Mouse (Mus musculus) forebrain, embryonic 16.5 days (tissue): ENCODE data around the gene A630001G21Rik. TPM values are rescaled to one million over a fixed set of nuclear protein-coding genes. Genes with fewer than 3 reads are reported as not detected.

Experiments
- ATAC-seq: fragments of 200-750 bp; cut with Nextera tagmentation; 2 replicates; pipeline ENCODE4 v1.8.0; 2017; ENCODE audit warnings: mild to moderate bottlenecking, moderate library complexity
- H3K27ac ChIP-seq: fragments of 300-500 bp; sonication (generic); 2 replicates; pipeline ENCODE4 v1.5.1; 2014; ENCODE audit warnings: low read length, control low read depth
- H3K27me3 ChIP-seq: fragments of 300-500 bp; sonication (generic); replicated peaks from 2 replicates; pipeline ENCODE4 v1.6.1; 2014; ENCODE audit warnings: low read length; ENCODE audit not compliant: control insufficient read depth, insufficient read depth
- H3K36me3 ChIP-seq: fragments of 300-500 bp; sonication (generic); 2 replicates; pipeline ENCODE4 v1.6.1; 2014; ENCODE audit not compliant: control insufficient read depth, insufficient read depth
- H3K4me1 ChIP-seq: fragments of 300-500 bp; sonication (generic); replicated peaks from 2 replicates; pipeline ENCODE4 v1.6.1; 2014; ENCODE audit warnings: low read length; ENCODE audit not compliant: control insufficient read depth, insufficient read depth
- H3K4me2 ChIP-seq: fragments of 300-500 bp; sonication (generic); 2 replicates; pipeline ENCODE4 v1.6.1; 2014; ENCODE audit warnings: mild to moderate bottlenecking, low read length, control low read depth
- H3K4me3 ChIP-seq: fragments of 300-500 bp; sonication (generic); replicated peaks from 2 replicates; pipeline ENCODE4 v1.5.1; 2014; ENCODE audit warnings: mild to moderate bottlenecking, low read length, control low read depth
- H3K9ac ChIP-seq: fragments of 300-500 bp; sonication (generic); replicated peaks from 2 replicates; pipeline ENCODE4 v1.6.1; 2014; ENCODE audit warnings: low read depth, low read length, control low read depth
- H3K9me3 ChIP-seq: fragments of 300-500 bp; sonication (generic); 2 replicates; pipeline ENCODE4 v1.6.1; 2016; ENCODE audit warnings: low read length; ENCODE audit not compliant: control insufficient read depth
- WGBS: fragments of 180-500 bp; shearing (Covaris S2); extraction: QIAGEN DNeasy Blood & Tissue Kit; methylation state at CpG from one replicate; pipeline ENCODE4 v1.1.7; 2014; 5-methylcytosine and 5-hydroxymethylcytosine counted together
- polyA plus RNA-seq: library from polyadenylated mRNA; unstranded; fragments of >200 nt; fragmentation: Nextera tagmentation; extraction: Ambion mirVana; gene quantifications from 2 replicates; pipeline ENCODE4 v1.2.1, GENCODE M21; 2015

The A630001G21Rik gene
- polyA plus RNA-seq, 1 experiment from 2014 or later: 0.32 TPM

GRCm38 (mm10) chr1:85758231-85758968 lies 20.0 kb downstream of the A630001G21Rik start:
- no peak for ATAC-seq
- no peaks in the 10 kb centered on the region for H3K9me3 ChIP-seq
- H3K9ac ChIP-seq: no peak overlapping the region
- H3K4me1 ChIP-seq: 0 out of 2 replicates have a peak, but pooled peaks cover 3% of the 10 kb centered on the region
- H3K4me2 ChIP-seq: no peak overlapping the region
- WGBS: 20% methylated on average over 14 of the region's 14 CpGs
- H3K4me3 ChIP-seq: no peak overlapping the region
- no peaks in the 10 kb centered on the region for H3K36me3 ChIP-seq
- no peaks in the 10 kb centered on the region for H3K27me3 ChIP-seq
- no peak overlapping the region for H3K27ac ChIP-seq

GRCm38 (mm10) chr1:85757531-85758230 lies 20.8 kb downstream of the A630001G21Rik start:
- ATAC-seq: no peak
- H3K9ac ChIP-seq: no peak overlapping the region
- no peak overlapping the region for H3K4me2 ChIP-seq
- WGBS: 79% methylated on average over 6 of the region's 6 CpGs
- H3K27ac ChIP-seq: no peak overlapping the region
- H3K4me3 ChIP-seq: no peak overlapping the region
- no peaks in the 10 kb centered on the region for H3K27me3 ChIP-seq
- 0 out of 2 replicates have a peak, but pooled peaks cover 3% of the 10 kb centered on the region for H3K4me1 ChIP-seq
- no peaks in the 10 kb centered on the region for H3K9me3 ChIP-seq
- H3K36me3 ChIP-seq: no peaks in the 10 kb centered on the region

GRCm38 (mm10) chr1:85751932-85752680 lies 26.3 kb downstream of the A630001G21Rik start:
- H3K4me1 ChIP-seq: no peaks in the 10 kb centered on the region
- H3K9ac ChIP-seq: no peak overlapping the region
- H3K4me2 ChIP-seq: no peak overlapping the region
- no peaks in the 10 kb centered on the region for H3K9me3 ChIP-seq
- no peak for ATAC-seq
- no peak overlapping the region for H3K4me3 ChIP-seq
- H3K36me3 ChIP-seq: no peaks in the 10 kb centered on the region
- WGBS: 80% methylated on average over 11 of the region's 11 CpGs
- no peak overlapping the region for H3K27ac ChIP-seq
- H3K27me3 ChIP-seq: no peaks in the 10 kb centered on the region

DNA sequence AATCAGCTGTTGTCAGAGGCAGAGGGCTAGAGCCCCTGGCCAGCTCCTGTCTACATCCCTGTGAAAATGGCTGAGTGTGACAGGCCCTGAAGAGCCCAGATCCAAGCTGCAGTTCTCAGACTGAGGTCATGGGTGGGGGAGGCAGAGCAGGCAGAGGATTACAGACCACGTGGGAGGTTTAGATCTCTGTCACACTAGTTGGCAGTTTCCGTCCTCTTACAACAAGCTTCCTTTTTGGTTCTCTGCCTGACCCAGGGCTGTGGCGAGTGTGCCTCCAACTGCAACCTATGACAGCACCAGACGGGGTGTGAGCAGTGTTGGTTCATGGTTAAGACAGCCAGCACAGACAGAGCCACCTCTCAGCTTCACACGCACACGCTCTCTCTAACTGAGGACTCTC lies 26.9 kb downstream of the A630001G21Rik start:
- ATAC-seq: no peak
- Histone ChIP-seq H3K4me3 (no peak overlapping the region), H3K9ac (no peak overlapping the region), H3K4me2 (no peak overlapping the region), H3K27me3 (no peaks in the 10 kb centered on the region), H3K4me1 (no peaks in the 10 kb centered on the region), H3K36me3 (no peaks in the 10 kb centered on the region), H3K27ac (no peak overlapping the region), H3K9me3 (no peaks in the 10 kb centered on the region)
- WGBS: 53% methylated on average over 6 of the region's 6 CpGs

- H3K9me3 ChIP-seq: no peaks in the 10 kb centered on the region
- WGBS: 92% methylated on average over 4 of the region's 4 CpGs
- H3K36me3 ChIP-seq: no peaks in the 10 kb centered on the region
- H3K4me2 ChIP-seq: no peak overlapping the region
- no peak overlapping the region for H3K27ac ChIP-seq
- no peak overlapping the region for H3K9ac ChIP-seq
- no peak for ATAC-seq
- H3K4me1 ChIP-seq: no peaks in the 10 kb centered on the region
- H3K27me3 ChIP-seq: no peaks in the 10 kb centered on the region
- no peak overlapping the region for H3K4me3 ChIP-seq
Measured at GRCm38 (mm10) chr1:85750650-85751049, 27.8 kb downstream of the A630001G21Rik start.

- Histone ChIP-seq H3K36me3 (no peaks in the 10 kb centered on the region), H3K27ac (no peak overlapping the region), H3K9ac (no peak overlapping the region), H3K9me3 (no peaks in the 10 kb centered on the region), H3K4me1 (no peaks in the 10 kb centered on the region), H3K4me3 (no peak overlapping the region), H3K27me3 (no peaks in the 10 kb centered on the region), H3K4me2 (no peak overlapping the region)
- no peak for ATAC-seq
- 54% methylated on average over 2 of the region's 2 CpGs for WGBS
Measured at GRCm38 (mm10) chr1:85749829-85750228, 28.6 kb downstream of the A630001G21Rik start.

GRCm38 (mm10) chr1:85746511-85746910 lies 31.9 kb downstream of the A630001G21Rik start:
- no peak overlapping the region for H3K4me3 ChIP-seq
- H3K9ac ChIP-seq: no peak overlapping the region
- H3K27me3 ChIP-seq: no peaks in the 10 kb centered on the region
- H3K27ac ChIP-seq: no peak overlapping the region
- no peak overlapping the region for H3K4me2 ChIP-seq
- ATAC-seq: no peak
- H3K36me3 ChIP-seq: no peaks in the 10 kb centered on the region
- H3K4me1 ChIP-seq: 0 out of 2 replicates have a peak, but pooled peaks cover 2% of the 10 kb centered on the region
- H3K9me3 ChIP-seq: no peaks in the 10 kb centered on the region
- WGBS: 92% methylated on average over 5 of the region's 5 CpGs

DNA sequence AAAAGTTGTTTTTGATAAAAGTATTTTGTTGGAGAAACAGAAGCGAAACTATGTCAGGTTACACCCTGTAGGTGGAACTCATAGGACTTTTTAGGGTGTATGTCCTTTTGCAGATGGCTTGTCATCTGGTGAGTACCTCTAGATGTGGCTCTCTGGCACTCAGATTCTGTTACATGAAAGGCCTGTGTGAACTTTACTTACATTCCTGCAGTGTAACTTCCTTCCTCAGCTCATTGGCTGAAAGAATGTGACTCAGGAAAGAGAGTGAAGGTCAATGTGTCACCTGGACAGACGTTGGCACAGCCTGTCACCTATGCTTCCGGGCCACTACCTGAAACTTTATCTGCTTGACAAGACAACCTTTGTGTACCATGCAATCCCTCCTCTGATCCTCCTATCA lies 33.9 kb downstream of the A630001G21Rik start:
- Histone ChIP-seq H3K4me1 (0 out of 2 replicates have a peak, but pooled peaks cover 2% of the 10 kb centered on the region), H3K9me3 (no peaks in the 10 kb centered on the region), H3K9ac (no peak overlapping the region), H3K4me3 (no peak overlapping the region), H3K27me3 (no peaks in the 10 kb centered on the region), H3K4me2 (no peak overlapping the region), H3K36me3 (no peaks in the 10 kb centered on the region), H3K27ac (no peak overlapping the region)
- ATAC-seq: no peak
- 87% methylated on average over 3 of the region's 3 CpGs for WGBS

DNA sequence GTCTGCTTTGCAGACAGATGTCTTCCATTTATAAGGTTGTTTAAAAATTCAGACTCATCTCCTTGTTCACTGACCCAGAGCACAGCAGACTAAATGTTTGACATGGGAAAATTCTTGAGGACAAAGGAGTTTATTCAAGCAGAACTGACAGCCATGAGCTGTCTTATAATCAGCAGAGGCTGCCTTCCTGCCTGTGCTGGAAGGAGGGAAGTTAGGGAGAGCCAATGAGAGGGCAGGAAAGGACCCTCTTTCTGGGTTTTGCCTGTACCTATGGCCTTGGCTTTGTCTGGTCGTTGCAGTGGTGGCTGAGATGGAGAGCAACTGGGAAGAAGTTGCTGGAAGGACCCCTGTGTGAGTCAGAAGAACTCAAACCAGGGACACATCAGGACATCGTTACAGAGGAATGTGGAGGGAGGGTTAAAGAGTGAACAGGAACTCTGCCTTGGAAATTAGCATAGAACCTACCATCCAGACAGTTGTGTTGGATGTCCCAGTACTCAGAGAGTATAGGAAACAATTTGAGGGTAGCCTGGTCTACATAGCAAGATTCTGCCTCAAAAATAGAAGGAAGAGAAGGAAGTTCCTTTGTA lies 35.4 kb downstream of the A630001G21Rik start:
- H3K4me1 ChIP-seq: 0 out of 2 replicates have a peak, but pooled peaks cover 2% of the 10 kb centered on the region
- H3K36me3 ChIP-seq: no peaks in the 10 kb centered on the region
- no peaks in the 10 kb centered on the region for H3K9me3 ChIP-seq
- no peaks in the 10 kb centered on the region for H3K27me3 ChIP-seq
- no peak overlapping the region for H3K9ac ChIP-seq
- no peak; the same call in 1 of the 2 replicates for ATAC-seq
- H3K27ac ChIP-seq: no peak overlapping the region
- WGBS: 7% methylated on average over 2 of the region's 2 CpGs
- H3K4me2 ChIP-seq: no peak overlapping the region
- H3K4me3 ChIP-seq: no peak overlapping the region
